Mouse (Mus musculus) monocyte, adult 2 months (primary cell): ENCODE measurements around the gene Rilp.
A peak's percentile ranks its signal among the peaks of the same experiment; 100 is the strongest.

ENCODE experiments used
- DNase-seq, 2 experiments: peaks; one replicate each; pipeline ENCODE4 v3.0.0; 2022; ENCODE audit warnings: low spot score in 2 of 2, low read depth in 1 of 2

The Rilp gene

DNA sequence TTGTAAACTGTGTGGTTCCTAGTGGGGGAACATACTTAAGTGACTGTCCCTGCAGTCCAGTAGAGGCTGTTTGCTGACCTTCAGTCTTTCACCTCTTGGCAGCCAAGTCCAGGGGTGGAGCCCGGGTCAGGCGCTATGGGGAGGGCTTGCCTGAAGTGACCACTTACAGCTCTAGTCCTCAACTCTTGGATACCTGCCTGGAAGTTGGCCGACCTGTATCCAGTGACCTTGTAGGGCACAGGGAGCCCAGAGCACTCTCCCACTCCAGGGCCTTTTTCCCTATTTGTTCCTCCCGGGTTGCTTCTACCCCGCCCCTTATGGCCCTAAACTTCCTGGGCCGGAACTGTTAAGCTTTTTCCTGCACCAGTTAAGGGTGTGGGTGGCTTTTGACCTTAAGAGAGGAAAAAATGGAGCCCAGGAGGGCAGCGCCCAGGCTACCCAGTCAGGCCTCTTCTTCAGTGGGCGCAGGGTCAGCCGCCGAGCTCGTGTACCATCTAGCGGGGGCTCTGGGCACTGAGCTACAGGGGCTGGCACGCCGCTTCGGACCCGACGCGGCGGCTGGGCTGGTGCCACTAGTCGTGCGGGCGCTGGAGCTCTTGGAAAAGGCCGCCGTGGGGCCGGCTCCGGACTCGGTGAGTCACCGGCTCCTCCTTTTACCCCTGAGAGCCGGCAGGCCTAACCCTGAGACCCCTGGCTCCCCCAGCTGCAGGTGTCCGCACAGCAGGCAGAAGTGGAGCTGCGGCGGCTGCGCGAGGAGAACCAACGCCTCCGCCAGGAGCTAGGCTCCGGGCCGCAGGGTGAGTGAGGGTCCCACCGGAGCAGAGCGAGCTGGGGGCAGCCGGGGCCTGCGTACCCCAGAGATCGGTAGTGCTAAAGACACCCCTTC lies at the start of gene Rilp:
TSS of gene Rilp (plus strand) at position 354 of the 886 bp plus-strand sequence.
- no peak for DNase-seq

GRCm38 (mm10) chr11:75460103-75460843 lies 49.6 kb upstream of the Rilp start:
- DNase-seq, result peak; percentile 84

- peak; percentile 99 to 100 for DNase-seq
Measured at GRCm38 (mm10) chr11:75460844-75461742, 48.8 kb upstream of the Rilp start, which contains the start of gene Tlcd2. Gene Tlcd2, plus strand, starts transcription at chr11:75461715.

GRCm38 (mm10) chr11:75461743-75462252 lies 48.1 kb upstream of the Rilp start:
- no peak for DNase-seq

DNA sequence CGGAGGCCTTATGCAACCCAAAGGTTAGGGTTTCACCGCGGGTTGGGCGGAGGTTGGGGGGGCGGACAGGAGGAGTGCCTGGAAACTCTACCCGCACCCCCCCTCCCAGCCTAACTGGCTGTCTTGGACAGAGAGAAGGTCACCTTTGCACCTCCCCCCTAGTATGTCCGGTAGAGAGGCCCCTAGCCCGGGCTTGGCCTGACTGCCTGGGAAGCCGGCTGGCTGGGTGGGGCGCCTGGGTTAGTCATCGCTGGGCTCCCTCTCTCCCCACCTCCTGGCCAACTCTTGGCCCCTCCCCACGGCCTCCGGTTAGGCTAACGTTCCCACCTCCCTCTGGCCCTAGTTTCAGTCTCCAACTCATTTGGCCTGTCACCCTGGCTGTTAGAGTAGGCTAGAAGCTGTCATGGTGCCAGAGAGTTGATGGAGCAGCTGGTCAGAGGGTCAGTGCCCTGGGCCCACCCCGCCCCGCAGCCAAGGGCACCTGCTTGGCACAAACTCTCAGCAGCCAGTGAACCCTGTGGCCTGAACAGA lies 47.6 kb upstream of the Rilp start:
- DNase-seq, result peak; percentile 72 to 76

GRCm38 (mm10) chr11:75462865-75463336 lies 47.0 kb upstream of the Rilp start:
- DNase-seq, result no peak

- DNase-seq, result no peak
Measured at GRCm38 (mm10) chr11:75463624-75464023, 46.3 kb upstream of the Rilp start.

DNA sequence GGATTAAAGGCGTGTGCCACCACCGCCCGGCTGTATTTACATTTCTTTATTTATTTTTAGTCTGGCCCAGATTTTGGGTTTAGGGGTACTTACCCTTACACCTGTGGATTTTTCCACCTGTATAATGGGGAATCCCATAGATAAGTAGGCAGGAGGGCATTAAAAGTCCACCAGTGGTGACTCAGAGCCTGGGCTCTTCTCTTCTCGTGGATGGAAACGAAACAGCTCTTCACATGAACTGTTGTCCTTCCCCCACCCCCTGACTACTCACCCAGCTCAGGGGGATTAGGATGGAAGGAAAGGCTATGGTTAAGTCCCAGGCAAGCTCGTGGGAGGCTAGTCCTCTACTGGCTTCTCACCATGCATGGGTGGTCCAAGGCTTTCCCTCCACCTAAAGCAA lies 45.5 kb upstream of the Rilp start:
- DNase-seq, result no peak

DNA sequence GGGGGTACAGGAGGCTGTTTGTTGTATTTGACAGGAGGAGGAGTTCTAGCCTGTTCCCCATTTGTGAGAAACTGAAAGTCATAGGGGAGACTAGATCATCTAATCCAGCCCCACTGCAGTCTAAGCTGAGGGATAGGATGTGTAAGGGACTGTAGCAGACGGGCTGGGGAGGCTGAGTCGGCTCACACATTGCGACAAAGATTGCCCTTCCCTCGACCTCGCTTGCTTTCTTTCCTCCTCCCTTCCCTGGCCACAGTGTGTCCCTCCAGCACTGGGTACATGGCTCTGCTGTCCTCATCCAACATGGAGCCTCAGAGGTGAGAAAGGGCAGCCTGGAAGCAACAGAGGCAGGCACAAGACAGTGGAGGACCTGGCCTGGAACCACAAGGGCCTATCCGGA lies 44.8 kb upstream of the Rilp start:
- no peak for DNase-seq

GRCm38 (mm10) chr11:75466731-75467505 lies 43.0 kb upstream of the Rilp start:
- no peak for DNase-seq

- DNase-seq, result no peak
Measured at GRCm38 (mm10) chr11:75467512-75468215, 42.2 kb upstream of the Rilp start.

DNA sequence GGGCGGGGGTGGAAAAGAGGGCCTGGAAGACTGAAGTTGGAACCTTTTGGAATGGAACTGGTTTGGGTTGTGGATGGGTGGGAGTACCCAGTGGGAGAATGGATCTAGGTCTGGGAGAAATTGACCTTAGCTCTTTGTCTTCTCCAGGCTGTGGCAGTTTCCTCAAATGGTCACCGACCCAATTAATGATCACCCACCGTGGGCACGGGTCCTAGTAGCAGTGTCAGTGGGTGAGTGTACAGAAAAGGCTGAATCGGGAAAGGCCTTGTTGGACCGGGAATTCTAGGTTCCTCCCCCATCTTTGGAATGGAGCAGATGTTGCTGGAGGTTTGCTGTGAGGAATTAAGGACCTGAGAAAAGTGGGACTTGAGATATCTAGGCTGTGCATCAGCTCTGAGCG lies 41.5 kb upstream of the Rilp start:
- DNase-seq, result no peak

DNA sequence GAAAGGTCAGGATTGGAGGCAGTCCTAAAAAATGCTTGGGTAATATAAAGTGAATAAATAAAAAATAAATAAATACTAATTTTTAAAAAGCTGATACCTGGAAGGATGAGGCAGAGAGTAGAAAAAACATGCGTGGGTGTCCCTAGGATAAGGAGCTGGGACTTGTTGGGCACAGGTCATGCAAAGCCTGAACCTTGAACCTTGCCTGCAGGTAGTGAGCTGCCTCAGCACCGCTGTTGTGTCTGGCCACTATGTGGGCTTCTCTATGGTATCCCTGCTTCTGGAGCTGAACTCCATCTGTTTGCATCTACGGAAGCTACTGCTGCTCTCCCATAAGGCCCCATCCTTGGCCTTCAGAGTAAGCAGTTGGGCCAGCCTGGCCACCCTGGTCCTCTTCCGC lies 40.6 kb upstream of the Rilp start:
- no peak for DNase-seq

GRCm38 (mm10) chr11:75470675-75471074 lies 39.2 kb upstream of the Rilp start:
- no peak for DNase-seq

DNA sequence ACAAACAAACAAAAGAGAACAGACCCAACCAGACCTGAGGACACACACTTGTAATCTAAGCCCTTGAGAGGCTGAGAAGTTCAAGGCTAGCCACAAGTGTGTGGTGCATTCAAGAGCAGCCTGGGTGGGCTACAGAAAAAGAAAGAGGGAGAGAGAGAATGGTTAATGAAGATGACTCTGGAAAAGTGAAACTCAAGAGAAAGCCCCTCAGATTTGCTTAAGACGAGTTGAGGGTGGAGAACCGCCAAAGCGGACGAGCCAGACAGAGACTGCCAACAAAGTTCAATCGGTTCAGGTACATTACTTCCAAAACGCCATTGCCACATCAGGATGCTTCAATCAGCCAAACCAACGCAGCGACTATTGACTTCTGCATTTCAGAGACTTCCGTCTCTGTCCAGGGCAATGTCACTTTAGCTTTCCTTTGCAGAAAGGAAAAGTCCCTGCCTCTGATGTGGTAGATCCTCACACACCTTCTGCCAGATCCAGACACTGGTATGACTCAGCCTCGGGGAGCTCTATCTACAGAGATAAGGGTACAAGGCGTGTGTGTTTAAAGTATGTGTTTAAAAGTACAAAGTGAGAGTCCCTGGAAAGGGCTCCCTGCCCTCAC lies 37.3 kb upstream of the Rilp start:
- DNase-seq, result no peak

GRCm38 (mm10) chr11:75473376-75473775 lies 36.5 kb upstream of the Rilp start:
- no peak for DNase-seq

DNA sequence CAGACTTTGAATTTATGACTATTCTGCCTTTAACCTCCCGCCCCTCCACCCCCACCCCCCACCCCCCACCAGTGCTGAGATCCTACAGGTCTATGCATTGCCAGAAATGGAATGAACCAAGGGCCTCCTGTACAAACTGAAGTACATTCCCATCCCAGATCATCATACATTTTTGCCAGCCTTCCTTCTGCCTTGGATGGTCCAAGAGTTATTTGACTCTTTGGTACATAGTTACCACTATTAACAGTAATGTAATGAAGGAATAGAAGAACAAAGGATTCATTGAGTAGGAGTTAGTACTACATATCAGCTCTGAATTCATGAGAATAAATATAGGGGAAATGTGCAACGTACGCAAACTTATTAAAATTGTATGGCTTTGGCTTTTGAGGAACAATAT lies 23.7 kb upstream of the Rilp start:
- no peak for DNase-seq

DNA sequence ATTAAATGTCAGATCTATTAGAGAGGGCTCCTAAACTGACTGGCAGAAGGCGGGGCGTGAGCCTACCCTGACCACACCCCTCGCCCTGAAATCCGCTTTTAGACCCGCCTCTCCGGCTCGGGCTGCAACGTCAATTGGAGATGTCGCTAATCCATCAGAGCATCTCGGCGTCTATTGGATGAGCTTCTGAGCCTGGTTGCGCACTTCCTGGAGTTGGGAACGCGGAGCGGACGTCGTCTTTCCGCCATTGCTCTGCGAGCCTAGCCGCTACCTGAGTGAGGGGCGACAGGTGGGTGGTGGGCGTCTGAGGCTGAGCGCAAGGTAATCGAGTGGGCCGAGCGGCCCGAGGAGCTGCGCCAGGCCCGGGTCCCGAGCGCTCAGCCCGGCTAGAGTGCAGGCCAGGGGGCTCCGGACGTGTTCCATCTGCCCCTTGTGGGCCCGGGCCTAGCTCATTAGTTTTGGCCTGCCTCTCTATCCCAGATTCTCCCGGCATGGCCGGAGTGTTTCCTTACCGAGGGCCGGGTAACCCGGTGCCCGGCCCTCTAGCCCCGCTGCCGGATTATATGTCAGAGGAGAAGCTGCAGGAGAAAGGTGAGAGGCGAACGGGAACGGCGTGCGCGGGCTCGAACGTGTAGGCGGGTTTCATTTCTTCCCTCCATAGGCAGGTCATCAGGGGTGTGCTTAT lies 23.2 kb upstream of the Rilp start, which contains the start of gene Prpf8:
TSS of gene Prpf8 (plus strand) at position 216 of the 685 bp plus-strand sequence.
- peak; percentile 93 to 96 for DNase-seq
